Mouse (Mus musculus): Measurements from ENCODE around the gene Shisa8. TPM values are rescaled to one million over a fixed set of nuclear protein-coding genes. Genes with fewer than 3 reads are reported as not detected.
A peak's percentile ranks its signal among the peaks of the same experiment; 100 is the strongest.

The Shisa8 gene
- polyA plus RNA-seq, 1 experiment from 2014 or later: 0.08 TPM

DNA sequence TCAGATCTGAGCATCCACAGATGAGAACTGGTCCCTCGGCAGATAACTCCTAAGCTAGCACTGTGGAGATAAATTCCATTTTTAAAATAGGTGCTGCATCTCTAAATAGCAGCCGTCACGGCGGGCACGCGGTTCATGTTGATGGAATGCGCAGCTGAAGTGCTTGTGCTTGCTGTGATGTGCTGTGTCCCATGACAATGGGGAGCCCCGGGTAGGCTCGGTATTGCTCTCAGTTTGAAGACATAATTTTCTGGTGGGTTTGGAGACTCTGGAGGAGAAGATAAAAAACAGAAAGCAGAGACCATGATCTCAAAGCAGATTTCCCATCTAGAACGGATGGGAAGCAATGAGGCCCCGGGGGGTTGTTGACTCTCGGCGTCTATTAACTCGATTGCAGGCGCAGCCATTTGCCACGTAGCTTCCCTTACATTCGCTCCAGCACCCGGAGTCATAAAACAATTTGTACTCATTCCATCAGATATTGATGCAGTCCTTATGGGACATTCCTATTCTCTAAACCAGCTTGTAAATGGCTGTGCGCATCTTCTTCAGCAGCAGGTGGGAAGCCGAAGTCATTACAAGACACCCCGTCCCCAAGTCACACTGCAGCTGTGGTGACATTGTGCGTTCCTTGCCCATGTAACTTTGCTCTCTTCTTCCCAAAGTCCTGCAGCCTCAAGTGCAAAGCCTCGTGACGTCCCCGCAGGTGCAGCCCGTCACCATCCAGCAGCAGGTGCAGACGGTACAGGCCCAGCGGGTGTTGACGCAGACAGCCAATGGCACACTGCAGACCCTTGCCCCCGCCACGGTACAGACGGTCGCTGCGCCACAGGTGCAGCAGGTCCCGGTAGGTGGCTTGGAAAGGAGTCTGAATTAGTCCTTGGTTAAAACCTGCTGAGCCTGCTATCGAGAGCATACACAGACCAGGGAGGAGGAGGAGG lies 41.9 kb downstream of the Shisa8 start:
- Histone ChIP-seq H3K9me3 (replicated peaks) (no peaks in the 10 kb centered on the region), H3K36me3 (replicated peaks) (peaks cover 60% of the 10 kb centered on the region), H3K4me1 (replicated peaks) (peaks cover 30% of the 10 kb centered on the region), H3K27me3 (no peaks in the 10 kb centered on the region), H3K27ac (replicated peaks) (no peak overlapping the region), H3K9ac (no peak overlapping the region), H3K4me2 (no peak overlapping the region), H3K4me3 (replicated peaks) (no peak overlapping the region)
- WGBS (ENCODE audit: insufficient replicate concordance): 88% methylated on average over 36 of the region's 36 CpGs
- ATAC-seq (ENCODE audit: insufficient read depth): no peak

GRCm38 (mm10) chr15:82169671-82170070 lies 42.9 kb downstream of the Shisa8 start:
- Histone ChIP-seq H3K27me3 (no peaks in the 10 kb centered on the region), H3K9me3 (replicated peaks) (no peaks in the 10 kb centered on the region), H3K27ac (replicated peaks) (no peak overlapping the region), H3K4me3 (replicated peaks) (no peak overlapping the region), H3K4me2 (no peak overlapping the region), H3K36me3 (replicated peaks) (peaks cover 50% of the 10 kb centered on the region), H3K9ac (no peak overlapping the region), H3K4me1 (replicated peaks) (peaks cover 40% of the 10 kb centered on the region)
- no peak for ATAC-seq (ENCODE audit: insufficient read depth)
- 78% methylated on average over 5 of the region's 5 CpGs for WGBS (ENCODE audit: insufficient replicate concordance)

- Histone ChIP-seq H3K4me2 (no peak overlapping the region), H3K9me3 (replicated peaks) (no peaks in the 10 kb centered on the region), H3K4me1 (replicated peaks) (peaks cover 61% of the 10 kb centered on the region), H3K4me3 (replicated peaks) (no peak overlapping the region), H3K27ac (replicated peaks) (peak overlapping the region; percentile 90), H3K36me3 (replicated peaks) (peaks cover 29% of the 10 kb centered on the region), H3K27me3 (no peaks in the 10 kb centered on the region), H3K9ac (no peak overlapping the region)
- no peak for ATAC-seq (ENCODE audit: insufficient read depth)
- WGBS (ENCODE audit: insufficient replicate concordance): 79% methylated on average over 23 of the region's 23 CpGs
Measured at GRCm38 (mm10) chr15:82167201-82168168, 45.1 kb downstream of the Shisa8 start.

- Histone ChIP-seq H3K27ac (replicated peaks) (peak overlapping the region; percentile 90), H3K36me3 (replicated peaks) (peaks cover 19% of the 10 kb centered on the region), H3K9ac (0 out of 2 replicates have a peak overlapping the region, but pooled peaks have one; percentile 7), H3K27me3 (no peaks in the 10 kb centered on the region), H3K4me2 (peak overlapping the region; percentile 60), H3K4me3 (replicated peaks) (peak overlapping the region; percentile 31), H3K9me3 (replicated peaks) (no peaks in the 10 kb centered on the region), H3K4me1 (replicated peaks) (peaks cover 70% of the 10 kb centered on the region)
- 57% methylated on average over 22 of the region's 22 CpGs for WGBS (ENCODE audit: insufficient replicate concordance)
- ATAC-seq (ENCODE audit: insufficient read depth): no peak
Measured at GRCm38 (mm10) chr15:82166240-82167100, 46.1 kb downstream of the Shisa8 start.

DNA sequence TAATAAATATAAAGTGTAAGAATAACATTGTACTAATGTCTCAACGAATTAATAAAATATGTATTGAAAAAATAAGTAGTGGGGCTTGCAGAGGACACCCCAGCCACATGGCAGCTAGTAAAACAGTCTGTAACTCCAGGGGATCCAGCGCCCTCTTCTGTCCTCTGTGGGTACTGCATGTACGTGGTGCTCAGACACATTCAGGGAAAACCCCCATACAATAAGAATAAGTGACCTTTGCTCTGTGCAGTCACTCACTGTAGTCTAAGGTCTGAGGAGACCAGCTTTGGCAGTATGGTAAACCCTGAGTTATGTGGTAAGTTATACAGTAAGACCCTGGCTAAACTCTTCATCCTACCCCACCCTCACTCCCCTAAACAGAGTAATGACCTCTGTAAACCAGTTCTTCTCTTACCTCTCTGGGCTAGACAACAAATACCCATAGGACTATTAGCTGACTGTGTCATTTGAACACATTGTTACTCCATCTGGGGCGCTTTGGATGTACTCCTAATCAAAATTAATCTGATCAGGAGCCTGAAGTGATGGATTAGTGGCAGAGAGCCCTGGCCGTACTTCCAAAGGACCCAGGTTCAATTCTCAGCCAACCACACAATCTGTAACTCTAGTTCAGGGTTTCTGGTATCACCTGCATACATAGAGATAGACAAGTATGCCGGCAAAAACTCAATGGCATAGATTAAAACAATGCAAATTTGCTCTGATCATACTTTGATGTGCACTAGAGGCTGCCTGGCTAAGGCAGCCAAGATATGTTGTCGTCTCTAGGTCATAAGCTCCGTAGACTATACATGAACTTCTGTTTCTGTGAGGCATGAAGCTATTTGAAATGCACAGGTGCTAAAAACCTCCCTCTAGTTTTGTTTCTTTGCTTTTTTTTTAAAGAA lies 47.0 kb downstream of the Shisa8 start:
- 44% methylated on average over 8 of the region's 8 CpGs for WGBS (ENCODE audit: insufficient replicate concordance)
- H3K4me1 ChIP-seq (replicated peaks): peaks cover 79% of the 10 kb centered on the region
- peak overlapping the region; percentile 31 for H3K4me3 ChIP-seq (replicated peaks)
- H3K9ac ChIP-seq: 0 out of 2 replicates have a peak overlapping the region, but pooled peaks have one; percentile 7
- no peak for ATAC-seq (ENCODE audit: insufficient read depth)
- H3K27ac ChIP-seq (replicated peaks): peak overlapping the region; percentile 90
- H3K36me3 ChIP-seq (replicated peaks): peaks cover 10% of the 10 kb centered on the region
- peak overlapping the region; percentile 60 for H3K4me2 ChIP-seq
- no peaks in the 10 kb centered on the region for H3K27me3 ChIP-seq
- no peaks in the 10 kb centered on the region for H3K9me3 ChIP-seq (replicated peaks)

- Histone ChIP-seq H3K27ac (replicated peaks) (peak overlapping the region; percentile 90), H3K27me3 (no peaks in the 10 kb centered on the region), H3K9ac (peak overlapping the region; percentile 36), H3K4me2 (peak overlapping the region; percentile 52), H3K4me3 (replicated peaks) (0 out of 2 replicates have a peak overlapping the region, but pooled peaks have one; percentile 5), H3K36me3 (replicated peaks) (no peaks in the 10 kb centered on the region), H3K4me1 (replicated peaks) (peaks cover 90% of the 10 kb centered on the region), H3K9me3 (replicated peaks) (no peaks in the 10 kb centered on the region)
- peak; percentile 69 for ATAC-seq (ENCODE audit: insufficient read depth)
- 19% methylated on average over 7 of the region's 7 CpGs for WGBS (ENCODE audit: insufficient replicate concordance)
Measured at GRCm38 (mm10) chr15:82164496-82164895, 48.1 kb downstream of the Shisa8 start.

GRCm38 (mm10) chr15:82164061-82164399 lies 48.6 kb downstream of the Shisa8 start:
- H3K4me1 ChIP-seq (replicated peaks): peaks cover 95% of the 10 kb centered on the region
- peak overlapping the region; percentile 90 for H3K27ac ChIP-seq (replicated peaks)
- H3K4me2 ChIP-seq: peak overlapping the region; percentile 52
- no peaks in the 10 kb centered on the region for H3K27me3 ChIP-seq
- no peaks in the 10 kb centered on the region for H3K9me3 ChIP-seq (replicated peaks)
- 0 out of 2 replicates have a peak overlapping the region, but pooled peaks have one; percentile 5 for H3K4me3 ChIP-seq (replicated peaks)
- no peaks in the 10 kb centered on the region for H3K36me3 ChIP-seq (replicated peaks)
- H3K9ac ChIP-seq: peak overlapping the region; percentile 36; the same call in 1 of the 2 replicates
- ATAC-seq (ENCODE audit: insufficient read depth): peak; percentile 65
- 19% methylated on average over 4 of the region's 4 CpGs for WGBS (ENCODE audit: insufficient replicate concordance)

- 70% methylated on average over 10 of the region's 10 CpGs for WGBS (ENCODE audit: insufficient replicate concordance)
- Histone ChIP-seq H3K36me3 (replicated peaks) (0 out of 2 replicates have a peak, but pooled peaks cover 3% of the 10 kb centered on the region), H3K9ac (peak overlapping the region; percentile 36; the same call in 1 of the 2 replicates), H3K4me3 (replicated peaks) (no peak overlapping the region), H3K27me3 (no peaks in the 10 kb centered on the region), H3K4me1 (replicated peaks) (peaks cover 98% of the 10 kb centered on the region), H3K4me2 (peak overlapping the region; percentile 52), H3K27ac (replicated peaks) (peak overlapping the region; percentile 90), H3K9me3 (replicated peaks) (no peaks in the 10 kb centered on the region)
- no peak for ATAC-seq (ENCODE audit: insufficient read depth)
Measured at GRCm38 (mm10) chr15:82163356-82164060, 49.1 kb downstream of the Shisa8 start.

DNA sequence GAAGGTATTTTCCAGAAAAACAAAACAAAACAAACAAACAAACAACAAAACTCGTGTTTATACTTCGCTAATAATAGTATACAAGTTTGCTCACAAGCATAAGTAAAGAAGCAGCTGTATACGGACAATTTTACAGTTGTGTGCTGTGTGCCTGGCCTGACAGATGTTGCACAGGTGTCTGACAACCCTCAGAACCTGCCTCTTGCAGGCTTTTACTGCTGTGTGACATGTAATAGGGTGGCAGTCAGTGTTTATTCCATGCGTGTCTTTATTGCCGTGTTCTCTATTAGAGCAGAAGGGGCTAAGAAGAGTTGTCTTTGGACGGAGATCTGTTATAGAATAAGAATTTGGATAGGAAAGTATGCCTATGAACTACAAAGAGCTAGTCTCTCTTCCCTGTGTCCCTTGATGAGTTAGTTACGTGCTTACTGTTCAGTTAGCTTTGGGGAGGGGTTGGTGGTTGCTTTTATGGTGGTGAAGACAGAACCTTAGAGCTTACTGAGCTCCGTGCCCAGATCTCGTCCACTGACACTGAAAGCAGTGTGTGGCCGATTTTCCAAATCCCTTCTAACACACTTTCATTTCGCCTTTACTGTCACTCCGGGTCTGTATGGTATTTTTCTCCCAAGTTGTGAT lies 50.5 kb downstream of the Shisa8 start:
- H3K4me2 ChIP-seq: no peak overlapping the region
- H3K36me3 ChIP-seq (replicated peaks): 0 out of 2 replicates have a peak, but pooled peaks cover 3% of the 10 kb centered on the region
- no peak overlapping the region for H3K4me3 ChIP-seq (replicated peaks)
- H3K27ac ChIP-seq (replicated peaks): no peak overlapping the region
- H3K9me3 ChIP-seq (replicated peaks): no peaks in the 10 kb centered on the region
- no peaks in the 10 kb centered on the region for H3K27me3 ChIP-seq
- 79% methylated on average over 12 of the region's 12 CpGs for WGBS (ENCODE audit: insufficient replicate concordance)
- no peak overlapping the region for H3K9ac ChIP-seq
- H3K4me1 ChIP-seq (replicated peaks): peaks cover 97% of the 10 kb centered on the region
- no peak for ATAC-seq (ENCODE audit: insufficient read depth)

All from liver, embryonic 15.5 days (tissue).